Mouse (Mus musculus) liver, embryonic 14.5 days (tissue): ENCODE measurements around the gene Neu4. TPM values are rescaled to one million over a fixed set of nuclear protein-coding genes. Genes with fewer than 3 reads are reported as not detected.

ENCODE experiments used
- ATAC-seq: fragments of 200-750 bp; cut with Nextera tagmentation; 2 replicates; pipeline ENCODE4 v1.8.0; 2017; ENCODE audit warnings: moderate number of reproducible peaks, mild to moderate bottlenecking, moderate library complexity; ENCODE audit not compliant: insufficient read depth
- DNase-seq, 3 experiments: peaks; one replicate each; pipeline ENCODE4 v3.0.0-alpha.2; 2012 to 2013; ENCODE audit warnings: low read depth in 3 of 3, low spot score in 3 of 3
- H3K27ac ChIP-seq: fragments of 300-500 bp; sonication (generic); 2 replicates; pipeline ENCODE4 v1.5.1; 2014; ENCODE audit warnings: moderate library complexity, mild to moderate bottlenecking, control low read depth, inconsistent platforms
- H3K27me3 ChIP-seq: fragments of 300-500 bp; sonication (generic); 2 replicates; pipeline ENCODE4 v1.6.1; 2014; ENCODE audit warnings: mild to moderate bottlenecking, low read length, moderate library complexity; ENCODE audit not compliant: control insufficient read depth, insufficient read depth
- H3K36me3 ChIP-seq: fragments of 300-500 bp; sonication (generic); replicated peaks from 2 replicates; pipeline ENCODE4 v1.6.1; 2014; ENCODE audit warnings: low read depth; ENCODE audit not compliant: control insufficient read depth, insufficient read depth
- H3K4me1 ChIP-seq, 2 experiments: fragments of 200-500 bp in 1 of 2; fragments of 300-500 bp in 1 of 2; sonication (generic) in 1 of 2; replicated peaks; 2 replicates each; pipeline ENCODE4 v1.6.1; 2012 to 2014; ENCODE audit warnings: antibody characterized with exemption in 1 of 2, inconsistent platforms in 1 of 2, low read length in 1 of 2; ENCODE audit not compliant: control insufficient read depth in 2 of 2, insufficient read depth in 2 of 2
- H3K4me2 ChIP-seq: fragments of 300-500 bp; sonication (generic); 2 replicates; pipeline ENCODE4 v1.6.1; 2014; ENCODE audit warnings: low read depth, mild to moderate bottlenecking, control low read depth, moderate library complexity
- H3K4me3 ChIP-seq, 2 experiments: fragments of 200-500 bp in 1 of 2; fragments of 300-500 bp in 1 of 2; sonication (generic) in 1 of 2; 2 replicates each; pipeline ENCODE4 v1.5.1; 2012 to 2014; ENCODE audit warnings: low read depth in 2 of 2, low read length in 2 of 2, mild to moderate bottlenecking in 2 of 2, control low read depth in 1 of 2, inconsistent platforms in 1 of 2, moderate library complexity in 1 of 2; ENCODE audit not compliant: insufficient read depth in 1 of 2
- H3K9ac ChIP-seq: fragments of 300-500 bp; sonication (generic); replicated peaks from 2 replicates; pipeline ENCODE4 v1.6.1; 2014; ENCODE audit warnings: mild to moderate bottlenecking, control low read depth, moderate library complexity
- H3K9me3 ChIP-seq: fragments of 300-500 bp; sonication (generic); 2 replicates; pipeline ENCODE4 v1.6.1; 2016; ENCODE audit warnings: low read length, mixed read lengths; ENCODE audit not compliant: control insufficient read depth
- CTCF ChIP-seq: IDR thresholded peaks from 2 replicates; pipeline ENCODE4 v1.5.1; 2016; ENCODE audit warnings: antibody characterized with exemption, low read depth, control low read depth
- EP300 ChIP-seq: IDR thresholded peaks from 2 replicates; pipeline ENCODE4 v1.6.1; 2016; ENCODE audit warnings: antibody characterized with exemption, low read depth
- whole genome bisulfite sequencing: fragments of 180-500 bp; shearing (Covaris S2); extraction: QIAGEN DNeasy Blood & Tissue Kit; methylation state at CpG from one replicate; pipeline ENCODE4 v1.1.7; 2014; ENCODE audit not compliant: insufficient replicate concordance; 5-methylcytosine and 5-hydroxymethylcytosine counted together
- polyA plus RNA-seq, 2 experiments: library from polyadenylated mRNA; depleted of rRNA in 1 of 2; stranded (reverse) in 1 of 2; unstranded in 1 of 2; fragments of >200 nt; fragmentation: Nextera tagmentation in 1 of 2; extraction: Ambion mirVana in 1 of 2; gene quantifications; 2 replicates each; pipeline versions ENCODE4 v1.2.1 to v1.2.3; 2012 to 2014

The Neu4 gene
- polyA plus RNA-seq, 2 experiments = not detected

DNA sequence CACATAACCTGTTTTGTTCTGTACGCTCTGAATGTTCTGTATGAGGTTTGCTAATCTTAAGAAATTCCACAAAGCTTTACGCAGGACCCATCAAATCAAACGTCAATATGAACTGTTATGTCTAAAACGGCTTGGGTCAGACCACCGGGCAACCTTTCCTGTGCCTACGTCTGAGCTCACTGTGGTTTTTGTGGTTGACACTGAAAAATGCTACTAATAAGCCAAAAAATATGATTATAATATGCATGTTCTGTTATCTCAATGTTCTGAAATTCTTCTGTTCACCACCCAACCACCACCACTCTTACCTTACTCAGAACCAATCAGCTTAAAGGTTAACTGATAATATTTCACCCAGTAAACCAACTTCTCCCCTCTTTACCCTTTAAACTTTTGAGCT is 54.5 kb downstream of the Neu4 start:
- DNase-seq (no peak), ATAC-seq (no peak)
- no peak overlapping the region for H3K9ac ChIP-seq
- H3K4me2 ChIP-seq = no peak overlapping the region
- no peak overlapping the region for H3K27ac ChIP-seq
- no peaks in the 10 kb centered on the region for H3K36me3 ChIP-seq
- 11% methylated on average over 6 of the region's 6 CpGs for WGBS
- no peak for TF ChIP-seq CTCF
- TF ChIP-seq EP300 = no peak
- H3K4me1 ChIP-seq = no peaks in the 10 kb centered on the region
- no peaks in the 10 kb centered on the region for H3K27me3 ChIP-seq
- no peaks in the 10 kb centered on the region for H3K9me3 ChIP-seq
- H3K4me3 ChIP-seq = no peak overlapping the region

DNA sequence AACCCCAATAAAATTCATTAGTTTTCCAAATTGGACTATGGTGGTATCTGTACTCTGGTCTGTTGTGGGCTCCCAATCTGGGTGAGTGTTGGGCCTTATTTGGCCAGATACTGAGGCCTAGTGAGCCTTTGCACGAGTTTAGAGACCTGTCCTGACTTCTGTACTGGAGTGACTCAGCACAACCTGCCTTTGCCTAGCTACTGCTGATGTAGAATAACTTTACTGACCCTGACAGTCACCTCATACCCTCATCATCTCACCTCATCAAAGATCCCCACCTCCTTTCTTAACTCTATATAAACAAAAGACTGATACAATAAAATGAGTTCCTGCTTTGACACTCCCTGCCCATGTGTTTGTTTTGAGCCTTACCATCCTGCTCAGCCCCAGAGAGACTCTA is 56.5 kb downstream of the Neu4 start:
- TF ChIP-seq CTCF (no peak), EP300 (no peak)
- Histone ChIP-seq H3K27me3 (no peaks in the 10 kb centered on the region), H3K4me1 (no peaks in the 10 kb centered on the region), H3K9me3 (no peaks in the 10 kb centered on the region), H3K4me3 (no peak overlapping the region), H3K9ac (no peak overlapping the region), H3K27ac (no peak overlapping the region), H3K36me3 (no peaks in the 10 kb centered on the region), H3K4me2 (no peak overlapping the region)
- ATAC-seq (no peak), DNase-seq (no peak)
- 8% methylated on average over 1 of the region's 1 CpGs for WGBS

Other genes starting within 250 kb of the Neu4 start
- 99.0 and 128 TPM in 2 replicates for gene Dtymk, start 218.5 kb upstream of the Neu4 start, polyA plus RNA-seq (2012; rRNA removed)
- gene Dtymk, start 218.5 kb upstream of the Neu4 start, polyA plus RNA-seq (2014; fragmentation: Nextera tagmentation; extraction: Ambion mirVana) = 148 and 150 TPM in 2 replicates
- 5.3 and 6.9 TPM in 2 replicates for gene Ing5, start 216.5 kb upstream of the Neu4 start, polyA plus RNA-seq (2012; rRNA removed)
- 7.6 and 9.6 TPM in 2 replicates for gene Ing5, start 216.5 kb upstream of the Neu4 start, polyA plus RNA-seq (2014; fragmentation: Nextera tagmentation; extraction: Ambion mirVana)
- 6.4 and 6.8 TPM in 2 replicates for gene D2hgdh, start 195.5 kb upstream of the Neu4 start, polyA plus RNA-seq (2012; rRNA removed)
- 3.7 and 5.0 TPM in 2 replicates for gene D2hgdh, start 195.5 kb upstream of the Neu4 start, polyA plus RNA-seq (2014; fragmentation: Nextera tagmentation; extraction: Ambion mirVana)
- gene Gal3st2, start 159.1 kb upstream of the Neu4 start, polyA plus RNA-seq (2012; rRNA removed) = not detected in 2 replicates
- gene Gal3st2, start 159.1 kb upstream of the Neu4 start, polyA plus RNA-seq (2014; fragmentation: Nextera tagmentation; extraction: Ambion mirVana) = not detected in 2 replicates
- not detected in 2 replicates for gene Gal3st2b, start 102.1 kb upstream of the Neu4 start, polyA plus RNA-seq (2012; rRNA removed)
- gene Gal3st2b, start 102.1 kb upstream of the Neu4 start, polyA plus RNA-seq (2014; fragmentation: Nextera tagmentation; extraction: Ambion mirVana) = not detected in 2 replicates
- not detected in 2 replicates for gene Gal3st2c, start 29.9 kb upstream of the Neu4 start, polyA plus RNA-seq (2012; rRNA removed)
- not detected in 2 replicates for gene Gal3st2c, start 29.9 kb upstream of the Neu4 start, polyA plus RNA-seq (2014; fragmentation: Nextera tagmentation; extraction: Ambion mirVana)
- 0.03 TPM in 1 of 2 replicates, not detected in the other for gene Pdcd1, start 32.1 kb downstream of the Neu4 start, polyA plus RNA-seq (2012; rRNA removed)
- 0.14 TPM in 1 of 2 replicates, not detected in the other for gene Pdcd1, start 32.1 kb downstream of the Neu4 start, polyA plus RNA-seq (2014; fragmentation: Nextera tagmentation; extraction: Ambion mirVana)